Mouse (Mus musculus): ENCODE results near the gene Draxin.
"Not testable (repeated sequence)": the region's sequence is repeated elsewhere in the genome, so short reads cannot be mapped to it uniquely, and the experiment has no call there.

The Draxin gene

GRCm38 (mm10) chr4:148057661-148058209 is 72.8 kb downstream of the Draxin start:
- DNase-seq (ENCODE audit: low read depth, low spot score), result no peak

- no peak for DNase-seq (ENCODE audit: low read depth, low spot score)
These were observed 73.7 kb downstream of the Draxin start for GRCm38 (mm10) chr4:148056801-148057200.

GRCm38 (mm10) chr4:148056246-148056645 is 74.3 kb downstream of the Draxin start:
- no peak for DNase-seq (ENCODE audit: low read depth, low spot score)

GRCm38 (mm10) chr4:148054961-148055695 is 75.4 kb downstream of the Draxin start:
- DNase-seq (ENCODE audit: low read depth, low spot score), result no peak

GRCm38 (mm10) chr4:148053417-148053920 is 77.0 kb downstream of the Draxin start:
- no peak for DNase-seq (ENCODE audit: low read depth, low spot score)

GRCm38 (mm10) chr4:148052976-148053375 is 77.5 kb downstream of the Draxin start:
- DNase-seq (ENCODE audit: low read depth, low spot score), result no peak

GRCm38 (mm10) chr4:148051886-148052285 is 78.6 kb downstream of the Draxin start:
- no peak for DNase-seq (ENCODE audit: low read depth, low spot score)

GRCm38 (mm10) chr4:148051046-148051776 is 79.3 kb downstream of the Draxin start:
- DNase-seq (ENCODE audit: low read depth, low spot score), result no peak

GRCm38 (mm10) chr4:148050396-148050914 is 80.0 kb downstream of the Draxin start:
- DNase-seq (ENCODE audit: low read depth, low spot score), result not testable (repeated sequence)

All from c-Kit-negative CD71-positive TER-119-positive erythroid progenitor cells, embryonic 14.5 days (primary cell).